Mouse (Mus musculus): ENCODE results near the gene Gba. TPM values are rescaled to one million over a fixed set of nuclear protein-coding genes. Genes with fewer than 3 reads are reported as not detected.

Gene Gba
- total and polyA plus RNA-seq, 3 experiments = 49.1 to 55.0 TPM; not detected in 1

GRCm38 (mm10) chr3:89242331-89242895 lies 39.7 kb downstream of the Gba start:
- H3K9ac ChIP-seq (ENCODE audit: control insufficient read depth, low read depth, low read length, poor library complexity, severe bottlenecking) = no peak overlapping the region
- H3K4me3 ChIP-seq (ENCODE audit: control insufficient read depth in 1 of 2, insufficient read depth in 1 of 2, low read depth in 2 of 2, low read length in 2 of 2) = no peak overlapping the region
- H3K36me3 ChIP-seq (ENCODE audit: control insufficient read depth in 1 of 2, insufficient read depth in 2 of 2, low read length in 2 of 2) = peaks cover under 1 to 5% of the 10 kb centered on the region in 2 experiments; a peak in 3 of 4 replicates
- H3K27me3 ChIP-seq (ENCODE audit: control insufficient read depth in 1 of 2, insufficient read depth in 2 of 2, low read length in 2 of 2) = no peaks in the 10 kb centered on the region
- H3K4me1 ChIP-seq (ENCODE audit: control insufficient read depth in 1 of 2, insufficient read depth in 2 of 2, low read length in 2 of 2) = peaks cover 6 to 7% of the 10 kb centered on the region in 2 experiments; a peak in 3 of 4 replicates
- peak; percentile 88 for DNase-seq (ENCODE audit: low read depth, low spot score)
- H3K9me3 ChIP-seq (replicated peaks; ENCODE audit: insufficient read depth, low read length) = no peaks in the 10 kb centered on the region
- peaks cover 13% of the 10 kb centered on the region for H3K79me2 ChIP-seq (ENCODE audit: control insufficient read depth, insufficient read depth, low read length, poor library complexity)
- H3K27ac ChIP-seq (ENCODE audit: control insufficient read depth, low read depth, low read length) = no peak overlapping the region
- no peak for TF ChIP-seq MAZ (IDR thresholded peaks at IDR 0.05; ENCODE audit: low read depth, low read length)
- no peak for TF ChIP-seq USF1 (IDR thresholded peaks at IDR 0.05; ENCODE audit: low read depth, low read length)
- TF ChIP-seq KAT2A (conservative IDR thresholded peaks at IDR 0.05; ENCODE audit: low read depth, low read length) = no peak
- TF ChIP-seq BHLHE40 (IDR thresholded peaks at IDR 0.05; ENCODE audit: borderline replicate concordance, low read depth, low read length) = no peak
- no peak for TF ChIP-seq MAFK (IDR thresholded peaks at IDR 0.05; ENCODE audit: borderline replicate concordance, low read depth, low read length)
- TF ChIP-seq ZKSCAN1 (IDR thresholded peaks at IDR 0.05; ENCODE audit: low read depth, low read length) = no peak
- TF ChIP-seq POLR2AphosphoS2 (IDR thresholded peaks at IDR 0.05; ENCODE audit: low read length) = no peak
- TF ChIP-seq E2F4 (IDR thresholded peaks at IDR 0.05; ENCODE audit: borderline replicate concordance, low read depth, low read length) = no peak
- TF ChIP-seq CTCF (IDR thresholded peaks at IDR 0.05 in 2 of 3, conservative IDR thresholded peaks at IDR 0.05 in 1 of 3; ENCODE audit: control insufficient read depth in 1 of 3, insufficient read depth in 1 of 3, low read depth in 2 of 3, low read length in 3 of 3, poor library complexity in 1 of 3, severe bottlenecking in 1 of 3) = peak; percentile 76 to 99 (median 94)
- TF ChIP-seq MXI1 (IDR thresholded peaks at IDR 0.05; ENCODE audit: low read depth, low read length) = peak; percentile 28; the same call in 1 of the 2 replicates
- no peak for TF ChIP-seq POLR2AphosphoS5 (IDR thresholded peaks at IDR 0.05; ENCODE audit: borderline replicate concordance, low read depth, low read length)
- TF ChIP-seq SIN3A (IDR thresholded peaks at IDR 0.05; ENCODE audit: low read length) = peak; percentile 61
- no peak for TF ChIP-seq GABPA (IDR thresholded peaks at IDR 0.05; ENCODE audit: low read depth, low read length)
- TF ChIP-seq JUND (IDR thresholded peaks at IDR 0.05; ENCODE audit: low read depth, low read length) = 0 out of 2 replicates have a peak, but pooled peaks have one; percentile 38
- no peak for TF ChIP-seq POLR2A (IDR thresholded peaks at IDR 0.05; ENCODE audit: control insufficient read depth in 1 of 2, insufficient read depth in 1 of 2, low read depth in 1 of 2, low read length in 2 of 2, poor library complexity in 1 of 2)
- 0 out of 2 replicates have a peak, but pooled peaks have one; percentile 58 for TF ChIP-seq ELF1 (IDR thresholded peaks at IDR 0.05; ENCODE audit: low read depth, low read length)
- no peak for TF ChIP-seq TAL1 (IDR thresholded peaks at IDR 0.05; ENCODE audit: low read length)
- no peak for TF ChIP-seq ETS1 (IDR thresholded peaks at IDR 0.05; ENCODE audit: low read depth, low read length)
- no peak for TF ChIP-seq GATA1 (IDR thresholded peaks at IDR 0.05; ENCODE audit: low read depth, low read length)
- TF ChIP-seq HCFC1 (IDR thresholded peaks at IDR 0.05; ENCODE audit: low read depth, low read length) = 0 out of 2 replicates have a peak, but pooled peaks have one; percentile 21
- no peak for TF ChIP-seq TBP (IDR thresholded peaks at IDR 0.05; ENCODE audit: low read depth, low read length)
- TF ChIP-seq RAD21 (IDR thresholded peaks at IDR 0.05; ENCODE audit: low read depth, low read length) = peak; percentile 61
- no peak for TF ChIP-seq TCF12 (IDR thresholded peaks at IDR 0.05; ENCODE audit: low read depth, low read length)
- TF ChIP-seq UBTF (IDR thresholded peaks at IDR 0.05; ENCODE audit: borderline replicate concordance, insufficient read depth, low read depth, low read length) = no peak
- no peak for TF ChIP-seq MEF2A (IDR thresholded peaks at IDR 0.05; ENCODE audit: extremely low read depth, insufficient replicate concordance, low read depth, low read length, poor library complexity, severe bottlenecking)
- TF ChIP-seq RCOR1 (IDR thresholded peaks at IDR 0.05; ENCODE audit: low read depth, low read length) = no peak
- TF ChIP-seq ZNF384 (IDR thresholded peaks at IDR 0.05; ENCODE audit: low read depth, low read length) = peak; percentile 23; the same call in 1 of the 2 replicates
- no peak for TF ChIP-seq EP300 (IDR thresholded peaks at IDR 0.05; ENCODE audit: low read depth in 1 of 2, low read length in 2 of 2)
- TF ChIP-seq ZMIZ1 (IDR thresholded peaks at IDR 0.05; ENCODE audit: low read depth, low read length) = no peak
- no peak for TF ChIP-seq USF2 (IDR thresholded peaks at IDR 0.05; ENCODE audit: borderline replicate concordance in 1 of 2, insufficient read depth in 1 of 2, low read depth in 1 of 2, low read length in 2 of 2)
- no peak for TF ChIP-seq NRF1 (IDR thresholded peaks at IDR 0.05; ENCODE audit: insufficient read depth, low read depth, low read length, poor library complexity, severe bottlenecking)
- peak; percentile 49 for TF ChIP-seq ZC3H11A (IDR thresholded peaks at IDR 0.05; ENCODE audit: low read depth, low read length)
- no peak for TF ChIP-seq MYB (IDR thresholded peaks at IDR 0.05; ENCODE audit: low read depth, low read length)
- no peak for TF ChIP-seq CHD2 (IDR thresholded peaks at IDR 0.05; ENCODE audit: low read length)
- no peak for TF ChIP-seq MAX (IDR thresholded peaks at IDR 0.05; ENCODE audit: low read length)
- TF ChIP-seq SMC3 (IDR thresholded peaks at IDR 0.05; ENCODE audit: low read depth, low read length) = peak; percentile 82
- no peak for TF ChIP-seq CHD1 (IDR thresholded peaks at IDR 0.05; ENCODE audit: low read depth, low read length)
